Mouse (Mus musculus): ENCODE measurements around the gene Mipol1. TPM values are rescaled to one million over a fixed set of nuclear protein-coding genes. Genes with fewer than 3 reads are reported as not detected.

Mipol1 gene
- total RNA-seq, 2 experiments from 2014 or later: 6.0 to 7.6 TPM

GRCm38 (mm10) chr12:57511560-57511959 lies 281.3 kb downstream of the Mipol1 start:
- no peak for DNase-seq (ENCODE audit: low spot score in 2 of 2)

- no peak for DNase-seq (ENCODE audit: low spot score in 2 of 2)
Observed at GRCm38 (mm10) chr12:57514552-57514951, 284.3 kb downstream of the Mipol1 start.

- DNase-seq (ENCODE audit: low spot score in 2 of 2): no peak
Observed at GRCm38 (mm10) chr12:57515702-57516377, 285.6 kb downstream of the Mipol1 start.

GRCm38 (mm10) chr12:57528335-57528734 lies 298.1 kb downstream of the Mipol1 start:
- no peak for DNase-seq (ENCODE audit: low spot score in 2 of 2)

- no peak for DNase-seq (ENCODE audit: low spot score in 2 of 2)
Observed at GRCm38 (mm10) chr12:57530474-57530873, 300.2 kb downstream of the Mipol1 start.

- DNase-seq (ENCODE audit: low spot score in 2 of 2): no peak
Observed at GRCm38 (mm10) chr12:57534517-57534878, 304.3 kb downstream of the Mipol1 start.

GRCm38 (mm10) chr12:57534879-57535611 lies 304.8 kb downstream of the Mipol1 start:
- DNase-seq (ENCODE audit: low spot score in 2 of 2): no peak

GRCm38 (mm10) chr12:57536056-57536908 lies 306.1 kb downstream of the Mipol1 start:
- DNase-seq (ENCODE audit: low spot score in 2 of 2): no peak

GRCm38 (mm10) chr12:57536909-57537670 lies 306.9 kb downstream of the Mipol1 start:
- DNase-seq (ENCODE audit: low spot score in 2 of 2): no peak

- no peak for DNase-seq (ENCODE audit: low spot score in 2 of 2)
Observed at GRCm38 (mm10) chr12:57537791-57538587, 307.8 kb downstream of the Mipol1 start.

GRCm38 (mm10) chr12:57538588-57539550 lies 308.6 kb downstream of the Mipol1 start:
- peak in 1 of 2 experiments; percentile 28 for DNase-seq (ENCODE audit: low spot score in 2 of 2)

GRCm38 (mm10) chr12:57539551-57539985 lies 309.3 kb downstream of the Mipol1 start:
- no peak for DNase-seq (ENCODE audit: low spot score in 2 of 2)

GRCm38 (mm10) chr12:57541118-57541517 lies 310.9 kb downstream of the Mipol1 start:
- no peak for DNase-seq (ENCODE audit: low spot score in 2 of 2)

- DNase-seq (ENCODE audit: low spot score in 2 of 2): no peak
Observed at GRCm38 (mm10) chr12:57541931-57542745, 311.9 kb downstream of the Mipol1 start.

GRCm38 (mm10) chr12:57542746-57543626 lies 312.8 kb downstream of the Mipol1 start:
- no peak for DNase-seq (ENCODE audit: low spot score in 2 of 2)

- no peak for DNase-seq (ENCODE audit: low spot score in 2 of 2)
Observed at GRCm38 (mm10) chr12:57543627-57543991, 313.4 kb downstream of the Mipol1 start.

All from gastrocnemius, postnatal 4 days (tissue).